Mouse (Mus musculus): Measurements from ENCODE around the gene Usp53. TPM values are rescaled to one million over a fixed set of nuclear protein-coding genes. Genes with fewer than 3 reads are reported as not detected.
A peak's percentile ranks its signal among the peaks of the same experiment; 100 is the strongest.

Gene Usp53
- polyA plus RNA-seq, 1 experiment from 2014 or later: 6.1 TPM

DNA sequence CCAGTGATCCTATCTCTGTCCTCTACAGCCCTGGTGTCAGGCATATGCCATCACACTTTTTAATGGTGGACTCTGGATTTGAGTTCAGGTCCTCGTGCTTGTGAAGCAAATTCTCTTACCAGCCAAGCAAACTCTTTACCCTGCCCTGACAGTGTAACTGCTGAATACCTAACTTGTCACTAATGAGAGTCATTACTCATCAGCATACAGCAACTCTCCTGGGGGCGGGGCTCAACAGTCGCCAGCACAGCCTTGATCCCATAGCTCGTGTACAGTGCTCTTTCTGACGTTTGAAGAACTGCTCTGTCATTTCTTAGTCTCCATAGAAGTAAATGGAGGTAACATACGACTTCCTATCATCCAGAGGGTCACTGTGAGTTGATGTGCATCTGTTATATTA, 86.1 kb downstream of the Usp53 start:
- Histone ChIP-seq H3K4me3 (ENCODE audit: low read depth, low read length) (no peak overlapping the region), H3K4me2 (replicated peaks; ENCODE audit: low read depth) (peak overlapping the region; percentile 21; the same call in 1 of the 2 replicates), H3K9ac (ENCODE audit: low read depth, low read length) (no peak overlapping the region), H3K4me1 (replicated peaks; ENCODE audit: control insufficient read depth, insufficient read depth, low read length) (no peaks in the 10 kb centered on the region), H3K36me3 (ENCODE audit: control insufficient read depth, insufficient read depth) (no peaks in the 10 kb centered on the region), H3K27ac (ENCODE audit: low read depth, low read length) (0 out of 2 replicates have a peak overlapping the region, but pooled peaks have one; percentile 1), H3K27me3 (replicated peaks; ENCODE audit: control insufficient read depth, insufficient read depth, low read length) (no peaks in the 10 kb centered on the region), H3K9me3 (ENCODE audit: control insufficient read depth) (no peaks in the 10 kb centered on the region)
- no peak for TF ChIP-seq CTCF (IDR thresholded peaks at IDR 0.05; ENCODE audit: low read depth)
- WGBS: 37% methylated on average over 6 of the region's 6 CpGs
- ATAC-seq: peak; percentile 66

DNA sequence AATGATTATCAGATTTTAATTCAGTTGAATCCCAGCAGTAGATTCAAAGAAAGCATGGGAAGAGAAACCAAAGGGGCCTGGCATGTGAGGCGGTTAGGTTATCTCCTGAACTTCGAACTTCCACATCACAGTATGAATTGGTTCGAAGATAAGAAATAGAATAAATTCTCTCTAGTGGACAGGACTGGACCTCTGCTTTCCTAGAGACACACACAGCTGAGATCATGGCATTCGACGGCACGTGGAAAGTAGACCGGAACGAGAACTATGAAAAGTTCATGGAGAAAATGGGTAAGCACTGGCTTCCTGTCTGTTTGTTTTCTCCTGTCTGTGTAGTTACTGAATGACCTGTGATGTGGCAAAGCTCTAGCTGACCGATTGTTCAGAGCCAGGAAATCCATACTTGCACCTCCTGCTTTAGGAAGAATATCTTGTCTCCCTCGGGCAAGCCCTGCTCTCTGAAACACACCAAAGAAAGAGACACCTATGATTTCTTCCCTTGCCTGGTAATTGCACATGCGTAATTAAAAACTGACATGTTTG, 89.0 kb downstream of the Usp53 start:
- no peaks in the 10 kb centered on the region for H3K27me3 ChIP-seq (replicated peaks; ENCODE audit: control insufficient read depth, insufficient read depth, low read length)
- peak; percentile 81 for ATAC-seq
- H3K9ac ChIP-seq (ENCODE audit: low read depth, low read length): peak overlapping the region; percentile 49
- H3K9me3 ChIP-seq (ENCODE audit: control insufficient read depth): no peaks in the 10 kb centered on the region
- TF ChIP-seq CTCF (IDR thresholded peaks at IDR 0.05; ENCODE audit: low read depth): no peak
- no peaks in the 10 kb centered on the region for H3K4me1 ChIP-seq (replicated peaks; ENCODE audit: control insufficient read depth, insufficient read depth, low read length)
- peak overlapping the region; percentile 72 for H3K27ac ChIP-seq (ENCODE audit: low read depth, low read length)
- WGBS: 36% methylated on average over 11 of the region's 11 CpGs
- H3K4me3 ChIP-seq (ENCODE audit: low read depth, low read length): peak overlapping the region; percentile 41
- no peaks in the 10 kb centered on the region for H3K36me3 ChIP-seq (ENCODE audit: control insufficient read depth, insufficient read depth)
- H3K4me2 ChIP-seq (replicated peaks; ENCODE audit: low read depth): peak overlapping the region; percentile 52; the same call in 1 of the 2 replicates

DNA sequence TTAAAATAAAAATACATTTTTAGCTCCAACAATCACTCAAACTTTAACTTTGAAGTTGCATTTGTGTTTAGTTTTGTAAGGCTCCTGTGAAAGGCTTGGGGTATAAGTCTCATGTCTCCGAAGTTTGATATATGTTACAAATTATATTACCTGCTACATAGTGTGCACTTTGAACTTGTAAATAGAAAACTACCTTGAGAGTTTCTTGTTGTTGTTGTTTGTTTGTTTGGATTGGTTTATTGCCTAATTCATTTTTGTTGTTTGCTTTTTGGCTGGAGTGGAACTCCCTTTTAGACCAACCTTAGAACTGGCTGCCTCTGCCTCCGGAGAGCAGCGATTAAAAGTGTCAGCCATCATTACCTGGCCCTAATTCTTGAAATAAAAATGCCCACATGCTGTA, 89.5 kb downstream of the Usp53 start, which contains the start of gene Fabp2:
Gene Fabp2 (plus strand): TSS at position 301 of the 400 bp plus-strand sequence.
- Histone ChIP-seq H3K4me1 (replicated peaks; ENCODE audit: control insufficient read depth, insufficient read depth, low read length) (no peaks in the 10 kb centered on the region), H3K4me2 (replicated peaks; ENCODE audit: low read depth) (peak within 1 kb of the TSS; percentile 54; the same call in 1 of the 2 replicates), H3K36me3 (ENCODE audit: control insufficient read depth, insufficient read depth) (no peaks in the 10 kb centered on the region), H3K9me3 (ENCODE audit: control insufficient read depth) (no peaks in the 10 kb centered on the region), H3K27ac (ENCODE audit: low read depth, low read length) (peak within 1 kb of the TSS; percentile 72), H3K9ac (ENCODE audit: low read depth, low read length) (peak within 1 kb of the TSS; percentile 49), H3K4me3 (ENCODE audit: low read depth, low read length) (peak within 1 kb of the TSS; percentile 41), H3K27me3 (replicated peaks; ENCODE audit: control insufficient read depth, insufficient read depth, low read length) (no peaks in the 10 kb centered on the region)
- no peak for TF ChIP-seq CTCF (IDR thresholded peaks at IDR 0.05; ENCODE audit: low read depth)
- WGBS: 65% methylated on average over 3 of the region's 3 CpGs
- no peak for ATAC-seq

DNA sequence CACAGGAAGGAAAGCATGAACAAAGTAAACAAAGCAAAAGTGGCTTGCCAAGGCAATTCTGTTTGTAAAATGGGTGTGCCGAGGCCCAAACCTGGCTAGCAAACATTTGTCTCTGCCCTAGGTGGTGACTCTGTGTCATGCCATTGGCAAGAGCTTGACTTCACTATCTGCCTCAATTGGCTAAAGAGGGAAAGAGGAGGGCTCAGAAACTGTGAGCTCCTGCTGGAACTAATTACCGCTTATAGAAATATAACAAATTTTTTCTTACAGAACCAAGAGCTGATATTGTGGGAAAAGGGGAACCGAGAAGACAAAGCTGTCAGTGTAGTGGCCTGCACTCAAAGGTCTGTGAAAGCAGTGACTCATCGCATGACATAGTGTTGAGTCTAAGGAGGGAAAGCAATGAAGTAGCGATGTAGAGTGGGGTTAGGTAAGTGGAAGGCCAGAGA, 95.9 kb downstream of the Usp53 start:
- H3K4me2 ChIP-seq (replicated peaks; ENCODE audit: low read depth): no peak overlapping the region
- no peaks in the 10 kb centered on the region for H3K27me3 ChIP-seq (replicated peaks; ENCODE audit: control insufficient read depth, insufficient read depth, low read length)
- H3K27ac ChIP-seq (ENCODE audit: low read depth, low read length): peak overlapping the region; percentile 71
- 36% methylated on average over 5 of the region's 5 CpGs for WGBS
- peak; percentile 72 for ATAC-seq
- H3K36me3 ChIP-seq (ENCODE audit: control insufficient read depth, insufficient read depth): no peaks in the 10 kb centered on the region
- no peak overlapping the region for H3K9ac ChIP-seq (ENCODE audit: low read depth, low read length)
- 0 out of 2 replicates have a peak, but pooled peaks cover 7% of the 10 kb centered on the region for H3K4me1 ChIP-seq (replicated peaks; ENCODE audit: control insufficient read depth, insufficient read depth, low read length)
- no peak overlapping the region for H3K4me3 ChIP-seq (ENCODE audit: low read depth, low read length)
- H3K9me3 ChIP-seq (ENCODE audit: control insufficient read depth): no peaks in the 10 kb centered on the region
- no peak for TF ChIP-seq CTCF (IDR thresholded peaks at IDR 0.05; ENCODE audit: low read depth)

DNA sequence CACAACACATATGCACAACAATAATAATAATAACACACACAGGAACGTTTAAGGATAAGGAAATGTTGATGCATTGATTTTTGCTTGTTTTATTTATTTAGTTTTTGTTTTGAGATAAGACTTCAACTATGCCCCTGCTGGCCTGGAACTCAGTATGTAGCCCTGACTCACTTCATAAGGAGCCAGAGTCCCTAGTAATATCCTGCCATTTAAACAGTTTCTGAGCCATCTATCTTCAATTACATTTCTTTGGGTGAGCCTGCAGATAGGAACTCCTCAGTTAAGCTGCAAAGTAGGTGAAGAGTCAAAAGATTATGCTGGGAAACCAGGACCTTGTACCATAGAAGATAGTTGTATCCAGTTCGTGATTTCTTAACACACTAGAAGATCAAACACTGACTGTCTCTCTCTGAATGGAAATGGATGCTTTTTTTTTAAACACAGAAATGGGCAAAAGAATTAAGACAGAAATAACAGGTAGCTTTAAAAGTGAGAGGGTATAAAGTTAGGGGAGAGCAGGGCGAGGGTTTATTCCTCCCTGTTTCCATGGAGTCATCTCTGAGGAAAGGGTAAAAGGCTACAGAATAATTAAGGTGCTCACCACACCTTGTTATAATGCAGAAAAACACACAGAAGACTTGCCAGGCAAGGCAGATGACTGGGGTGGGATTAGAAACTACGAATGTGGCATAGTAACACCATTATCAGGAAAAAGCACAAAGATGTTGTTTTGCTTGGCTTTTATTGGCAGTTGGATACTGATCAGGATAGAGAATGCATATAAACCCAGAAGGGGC, 96.6 kb downstream of the Usp53 start:
- Histone ChIP-seq H3K4me3 (ENCODE audit: low read depth, low read length) (no peak overlapping the region), H3K4me2 (replicated peaks; ENCODE audit: low read depth) (no peak overlapping the region), H3K9ac (ENCODE audit: low read depth, low read length) (no peak overlapping the region), H3K4me1 (replicated peaks; ENCODE audit: control insufficient read depth, insufficient read depth, low read length) (0 out of 2 replicates have a peak, but pooled peaks cover 7% of the 10 kb centered on the region), H3K9me3 (ENCODE audit: control insufficient read depth) (no peaks in the 10 kb centered on the region), H3K27ac (ENCODE audit: low read depth, low read length) (peak overlapping the region; percentile 71; the same call in 1 of the 2 replicates), H3K27me3 (replicated peaks; ENCODE audit: control insufficient read depth, insufficient read depth, low read length) (no peaks in the 10 kb centered on the region), H3K36me3 (ENCODE audit: control insufficient read depth, insufficient read depth) (no peaks in the 10 kb centered on the region)
- peak; percentile 59 for ATAC-seq
- TF ChIP-seq CTCF (IDR thresholded peaks at IDR 0.05; ENCODE audit: low read depth): no peak
- WGBS: 37% methylated on average over 4 of the region's 4 CpGs

Small RNA genes lying within 50 kb of the gene (microRNA-seq; reads per million reads assigned to microRNA genes)
- not detected for gene Gm22066

Other genes with a start within 250 kb of the Usp53 start
- 14,903 and 15,973 TPM in 2 replicates for gene Fabp2, start 89.4 kb downstream of the Usp53 start, polyA plus RNA-seq (2015; fragmentation: Nextera tagmentation; extraction: Ambion mirVana)
- not detected in 2 replicates for gene Gm10959, start 65.2 kb downstream of the Usp53 start, polyA plus RNA-seq (2015; fragmentation: Nextera tagmentation; extraction: Ambion mirVana)
- gene 1810037I17Rik, start 60.3 kb downstream of the Usp53 start, polyA plus RNA-seq (2015; fragmentation: Nextera tagmentation; extraction: Ambion mirVana): 222 and 229 TPM in 2 replicates
- gene Myoz2, start 50.5 kb upstream of the Usp53 start, polyA plus RNA-seq (2015; fragmentation: Nextera tagmentation; extraction: Ambion mirVana): 0.09 TPM in 1 of 2 replicates, not detected in the other

Data from intestine, postnatal 0 days (tissue).